Mouse (Mus musculus) heart, postnatal 10 days (tissue): ENCODE data around the gene Slc25a13. TPM values are rescaled to one million over a fixed set of nuclear protein-coding genes. Genes with fewer than 3 reads are reported as not detected.

Experiments
- DNase-seq, 2 experiments: peaks; one replicate each; pipeline ENCODE4 v3.0.0; 2021
- intact Hi-C: fragments of 180-260 bp; cut with DNase I; formaldehyde crosslinking; loops from one replicate; pipeline ENCODE4 v1.15.1; 2025
- total RNA-seq, 2 experiments: library from RNA; stranded (reverse); gene quantifications; 2 replicates each; pipeline ENCODE4 v1.2.3; 2021

Gene Slc25a13
- total RNA-seq, 2 experiments from 2014 or later, result 74.0 to 82.0 TPM

DNA sequence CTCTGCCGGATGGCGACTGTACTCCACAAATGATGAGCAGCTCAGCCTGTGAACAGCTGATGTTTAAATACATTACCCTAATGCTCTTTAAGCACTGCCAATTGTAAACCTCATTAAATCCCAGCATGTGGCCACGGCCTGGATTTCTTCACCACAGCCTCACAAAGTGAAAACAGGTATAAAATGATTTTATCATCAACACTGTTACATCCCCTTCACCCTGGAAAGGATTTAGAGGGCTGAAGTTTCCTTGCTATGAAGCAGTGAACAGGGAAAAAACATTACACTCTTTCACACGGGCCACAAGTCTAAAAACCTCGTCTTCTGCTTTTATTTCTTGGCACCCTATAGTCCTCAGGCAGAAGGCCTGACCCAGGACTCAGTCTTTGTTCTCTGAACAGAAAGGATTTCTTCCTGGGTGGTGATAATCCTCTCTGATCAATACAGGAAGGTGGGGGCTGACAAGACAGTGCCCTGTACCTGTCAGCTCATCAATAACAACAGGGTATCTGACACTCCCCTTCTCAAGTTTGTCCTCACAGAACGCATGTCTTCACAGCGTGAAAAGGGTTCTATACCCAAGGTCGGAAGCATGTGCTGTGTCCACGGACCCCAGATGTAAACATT, 42.9 kb downstream of the Slc25a13 start:
- intact Hi-C loops, result no loop called here
- DNase-seq, result no peak

- no peak for DNase-seq
- intact Hi-C loops, result no loop called here
These were observed 43.6 kb downstream of the Slc25a13 start for GRCm38 (mm10) chr6:6173166-6173934.

GRCm38 (mm10) chr6:6168566-6169134, 48.3 kb downstream of the Slc25a13 start:
- peak; percentile 29 to 46 for DNase-seq
- intact Hi-C loops, result no loop called here

- intact Hi-C loops, result no loop called here
- DNase-seq, result no peak
These were observed 49.4 kb downstream of the Slc25a13 start for GRCm38 (mm10) chr6:6167339-6168126.

DNA sequence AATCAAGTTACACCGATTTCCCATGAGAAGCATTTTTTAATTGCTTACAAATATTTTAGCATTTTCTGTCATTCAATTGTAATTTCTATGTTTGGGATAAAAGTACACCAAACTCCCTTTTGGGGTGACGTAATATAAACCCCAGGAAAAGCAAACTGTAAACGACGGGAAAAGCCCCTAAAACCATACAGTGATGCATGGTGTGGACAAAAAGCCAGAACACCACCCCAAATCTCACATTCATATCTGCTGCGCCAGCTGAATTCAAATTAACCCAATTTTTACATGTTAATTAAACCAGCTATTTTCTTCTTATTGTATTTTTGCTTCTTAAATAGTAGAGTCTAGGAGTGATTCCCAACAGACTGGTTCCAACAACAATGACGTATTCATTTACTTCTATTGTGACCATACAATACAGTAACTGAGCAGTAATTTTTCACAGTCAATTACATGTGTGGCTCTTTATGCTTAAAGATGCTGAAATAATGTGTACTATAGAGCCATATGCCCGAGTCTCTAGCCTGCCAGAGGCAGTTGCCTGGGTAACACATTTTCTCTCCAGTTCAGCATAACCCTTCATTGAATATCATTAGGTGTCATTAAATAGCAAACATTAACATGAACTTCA, 53.9 kb downstream of the Slc25a13 start:
- intact Hi-C loops, result no loop called here
- DNase-seq, result no peak

DNA sequence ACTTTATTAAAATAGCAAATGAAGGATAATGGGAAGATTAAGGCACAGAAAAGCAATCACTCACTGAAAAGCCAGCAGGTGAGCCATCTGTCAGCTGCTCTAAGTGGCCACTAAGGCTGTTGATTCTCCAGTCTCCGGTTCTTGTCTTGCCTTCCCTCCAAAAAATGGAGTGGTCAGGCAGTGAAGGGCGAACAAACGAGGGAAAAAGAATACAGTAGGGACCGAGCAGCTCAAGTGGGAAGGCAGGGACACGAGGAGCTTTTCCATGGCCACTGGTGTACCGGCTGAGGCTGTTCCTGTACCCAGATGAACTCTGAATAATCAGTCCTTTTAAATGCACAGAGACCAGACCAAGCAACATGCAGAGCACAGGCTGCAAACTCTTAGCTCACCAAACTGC, 54.8 kb downstream of the Slc25a13 start:
- DNase-seq, result no peak
- intact Hi-C loops, result no loop called here

GRCm38 (mm10) chr6:6160645-6161426, 56.1 kb downstream of the Slc25a13 start:
- DNase-seq, result peak; percentile 43 to 62

GRCm38 (mm10) chr6:6159221-6159859, 57.6 kb downstream of the Slc25a13 start:
- intact Hi-C loops, result no loop called here
- no peak for DNase-seq

More at GRCm38 (mm10) chr6:6160645-6161426, 56.1 kb downstream of the Slc25a13 start:
- intact Hi-C loops, result no loop called here

GRCm38 (mm10) chr6:6153426-6153825, 63.5 kb downstream of the Slc25a13 start:
- DNase-seq, result peak in 1 of 2 experiments; percentile 24
- intact Hi-C loops, result no loop called here

GRCm38 (mm10) chr6:6150811-6151210, 66.2 kb downstream of the Slc25a13 start:
- intact Hi-C loops, result no loop called here

DNA sequence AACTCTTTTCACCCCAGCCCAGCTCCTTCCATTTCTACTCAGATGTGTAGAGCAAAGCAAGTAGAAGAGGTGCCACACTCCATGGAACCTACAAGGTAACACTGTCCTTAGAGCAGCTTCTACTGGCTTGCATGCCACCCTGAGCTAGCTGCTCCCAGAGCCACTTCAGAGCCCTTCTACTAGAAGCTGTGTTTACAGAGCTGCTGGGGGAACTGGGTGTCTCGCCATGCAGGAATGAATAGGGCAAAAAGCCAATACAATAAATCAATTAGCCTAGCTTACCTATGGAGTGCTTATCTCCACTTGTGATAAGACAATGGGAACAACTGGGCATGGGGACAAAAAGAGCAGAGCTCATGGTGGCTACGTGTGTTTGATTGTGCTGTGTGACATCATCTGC, 67.2 kb downstream of the Slc25a13 start:
- intact Hi-C loops, result no loop called here
- DNase-seq, result no peak

More at GRCm38 (mm10) chr6:6150811-6151210, 66.2 kb downstream of the Slc25a13 start:
- DNase-seq, result no peak

DNA sequence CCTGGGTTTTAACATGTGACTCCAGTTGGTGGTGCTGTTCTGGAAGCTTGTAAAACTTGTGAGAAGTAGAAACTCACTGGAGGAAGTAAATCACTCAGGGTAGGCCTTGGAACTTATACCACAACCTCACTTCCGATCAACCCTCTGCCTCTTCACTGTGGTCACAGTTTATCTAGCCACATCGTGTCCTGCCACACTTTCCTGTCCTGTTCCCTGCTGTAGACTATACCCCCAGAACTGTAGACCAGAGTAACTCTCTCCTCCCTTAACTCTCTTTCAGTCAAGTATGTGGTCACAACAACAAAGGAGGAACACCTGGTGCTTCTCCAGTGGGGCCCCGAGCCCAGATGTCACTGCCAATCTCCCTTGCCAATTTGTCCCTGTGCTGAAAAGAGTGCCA, 67.6 kb downstream of the Slc25a13 start:
- intact Hi-C loops, result no loop called here
- DNase-seq, result no peak

DNA sequence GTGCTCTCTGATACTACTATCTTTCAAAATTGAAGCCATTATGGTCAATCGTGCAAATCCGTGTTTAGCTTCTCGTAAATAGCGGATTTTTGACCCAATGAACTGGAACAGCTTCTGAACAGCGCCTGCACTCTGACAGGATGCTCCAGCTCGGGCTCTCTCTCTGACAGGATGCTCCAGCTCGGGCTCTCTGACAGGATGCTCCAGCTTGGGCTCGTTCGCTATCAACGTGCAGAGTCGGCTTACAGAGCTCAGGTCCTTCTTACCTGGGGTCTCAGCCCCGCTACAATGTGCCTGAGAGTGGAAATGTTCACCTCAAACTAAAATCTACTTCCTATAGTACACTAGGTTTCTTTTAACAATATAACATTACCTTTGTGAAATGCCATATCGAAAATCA, 71.6 kb downstream of the Slc25a13 start:
- DNase-seq, result no peak
- intact Hi-C loops, result no loop called here

DNA sequence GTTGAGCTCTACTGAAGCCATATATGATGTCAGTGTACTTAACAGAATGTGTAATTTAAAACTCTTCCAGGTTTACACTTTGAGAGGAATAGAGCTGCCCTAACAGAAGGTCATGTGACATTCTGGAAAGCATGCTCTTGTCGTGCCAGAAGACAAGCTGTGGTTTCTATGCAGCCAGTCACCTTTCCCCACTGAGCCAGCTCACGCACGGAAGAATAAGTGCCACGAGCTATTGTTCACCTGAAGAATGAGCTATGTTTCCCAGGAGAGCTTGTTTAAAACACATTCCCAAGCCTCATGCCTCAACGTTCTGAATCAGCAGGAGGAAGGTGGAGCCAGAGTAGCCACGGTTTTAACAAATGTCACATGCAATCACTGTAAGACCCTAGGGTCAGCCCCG, 73.4 kb downstream of the Slc25a13 start:
- intact Hi-C loops, result no loop called here
- DNase-seq, result no peak

- intact Hi-C loops, result no loop called here
- DNase-seq, result no peak
These were observed 76.6 kb downstream of the Slc25a13 start for GRCm38 (mm10) chr6:6140370-6140769.

DNA sequence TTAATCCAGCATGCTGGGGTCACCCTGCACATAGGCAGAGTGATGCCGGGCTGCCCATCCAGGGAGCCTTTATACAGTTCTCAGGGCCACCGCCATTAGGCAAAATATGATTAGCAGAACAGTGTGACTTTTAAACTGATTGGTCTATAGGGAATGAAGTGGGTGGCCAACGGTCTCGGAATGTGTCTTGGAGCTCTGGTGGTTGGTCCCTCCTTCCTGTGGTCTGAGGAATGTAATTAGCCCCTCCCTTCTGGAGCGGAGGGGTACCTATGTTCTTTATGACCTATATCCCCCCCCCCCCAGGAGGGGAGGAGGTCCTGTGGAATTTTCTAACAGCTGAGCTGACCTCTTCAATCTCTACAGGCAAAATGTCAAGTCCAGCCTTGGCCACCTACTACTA, 77.9 kb downstream of the Slc25a13 start:
- intact Hi-C loops, result no loop called here
- DNase-seq, result no peak

- DNase-seq, result no peak
- intact Hi-C loops, result no loop called here
These were observed 80.2 kb downstream of the Slc25a13 start for GRCm38 (mm10) chr6:6136812-6137211.

DNA sequence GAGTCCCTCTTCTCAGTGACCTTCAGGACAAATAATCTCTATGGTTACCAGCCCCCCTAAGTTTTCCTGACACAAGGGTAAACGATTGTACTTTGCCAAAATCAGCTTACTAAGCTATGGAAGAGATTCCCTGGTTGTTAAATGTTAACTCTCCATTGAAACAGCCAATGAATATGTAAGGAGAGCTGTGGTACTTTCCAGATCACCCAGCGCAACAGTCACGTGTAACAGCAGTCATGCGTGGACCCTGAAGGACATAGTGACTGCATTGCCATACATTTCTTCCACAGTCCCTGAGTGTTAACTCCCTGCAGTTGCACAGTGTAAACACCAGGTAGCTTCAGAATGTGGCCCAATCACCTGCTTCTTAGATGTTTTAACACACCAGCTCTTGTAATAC, 82.0 kb downstream of the Slc25a13 start:
- intact Hi-C loops, result no loop called here
- DNase-seq, result no peak

DNA sequence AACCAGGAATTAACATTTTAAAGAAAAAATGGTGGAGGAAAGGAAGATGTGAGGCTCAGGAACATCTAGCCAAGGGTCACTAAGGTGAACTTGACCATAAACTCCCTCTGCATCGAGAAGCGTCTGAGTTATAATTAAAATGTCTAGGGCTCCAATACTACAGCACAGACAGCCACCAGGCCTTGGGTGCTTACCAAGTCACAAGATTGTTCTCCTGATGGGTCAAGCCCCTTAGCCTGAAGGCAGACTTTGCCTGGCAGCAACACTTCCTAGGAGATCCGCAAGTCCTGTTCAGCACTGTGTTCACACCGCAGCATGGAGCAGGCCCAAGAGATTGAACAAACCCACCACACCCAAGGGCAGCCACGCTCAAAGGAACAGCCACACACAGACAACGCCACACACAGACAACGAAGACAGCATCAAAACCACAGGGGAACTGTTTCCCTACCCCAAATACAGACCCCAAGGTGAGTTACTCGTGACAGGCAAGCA, 83.4 kb downstream of the Slc25a13 start:
- intact Hi-C loops, result no loop called here
- peak in 1 of 2 experiments; percentile 32 for DNase-seq
